Mouse (Mus musculus) kidney, adult 11 months (tissue): ENCODE data around the gene Ap1s2.

Experiments used
- DNase-seq: peaks from one replicate; pipeline ENCODE4 v3.0.0; 2022

Ap1s2 gene

DNA sequence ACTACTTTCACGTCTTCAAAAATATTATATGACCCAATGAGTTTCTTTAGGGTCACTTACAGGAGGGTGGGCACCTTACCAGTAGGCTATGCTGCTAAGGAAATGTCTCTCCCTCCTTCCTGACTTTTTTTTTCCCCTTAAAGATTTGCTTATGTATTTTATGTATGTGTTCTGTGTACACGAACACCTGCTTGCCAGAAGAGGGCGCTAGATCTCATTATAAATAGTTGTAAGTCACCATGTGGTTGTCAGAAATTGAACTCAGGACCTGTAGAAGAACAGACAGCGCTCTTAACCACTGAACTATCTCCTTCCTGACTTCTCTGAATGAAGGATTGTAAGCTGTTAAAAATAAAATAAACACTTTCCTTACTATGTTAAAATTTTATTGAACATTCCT lies 72.7 kb downstream of the Ap1s2 start:
- DNase-seq: no peak

DNA sequence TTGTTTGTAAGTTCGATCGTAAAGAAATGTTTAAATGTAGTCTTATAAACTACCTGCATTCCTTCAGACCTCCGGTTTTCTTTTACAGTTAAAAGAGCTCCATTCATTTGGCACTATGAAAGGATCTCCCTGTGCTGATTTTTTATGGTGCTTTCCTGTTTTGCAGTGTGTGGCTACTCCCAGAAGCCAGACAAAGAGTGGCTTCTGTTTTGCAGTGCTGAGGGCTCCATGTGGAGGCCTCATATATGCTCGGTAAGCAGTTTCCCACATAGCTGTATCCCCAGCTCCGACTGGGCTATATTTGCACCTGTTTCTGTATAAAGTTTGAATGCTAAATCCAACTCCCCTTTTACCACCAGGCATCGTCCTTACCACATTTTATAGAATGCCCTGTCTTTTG lies 73.3 kb downstream of the Ap1s2 start:
- DNase-seq: no peak
